Mouse (Mus musculus) limb, embryonic 15.5 days (tissue): ENCODE measurements around the gene Tmem160. TPM values are rescaled to one million over a fixed set of nuclear protein-coding genes. Genes with fewer than 3 reads are reported as not detected.

Source experiments
- ATAC-seq: fragments of 200-750 bp; cut with Nextera tagmentation; 2 replicates; pipeline ENCODE4 v1.8.0; 2017; ENCODE audit warnings: low read depth, moderate TSS enrichment; ENCODE audit not compliant: insufficient number of reproducible peaks, low FRiP score, low TSS enrichment
- H3K27ac ChIP-seq: fragments of 300-500 bp; sonication (generic); 2 replicates; pipeline ENCODE4 v1.5.1; 2015; ENCODE audit warnings: moderate library complexity, mild to moderate bottlenecking, inconsistent platforms
- H3K27me3 ChIP-seq: fragments of 300-500 bp; sonication (generic); 2 replicates; pipeline ENCODE4 v1.6.1; 2015; ENCODE audit warnings: inconsistent platforms
- H3K36me3 ChIP-seq: fragments of 300-500 bp; sonication (generic); 2 replicates; pipeline ENCODE4 v1.6.1; 2015; ENCODE audit warnings: inconsistent platforms
- H3K4me1 ChIP-seq: fragments of 300-500 bp; sonication (generic); 2 replicates; pipeline ENCODE4 v1.6.1; 2015; ENCODE audit warnings: inconsistent platforms
- H3K4me2 ChIP-seq: fragments of 300-500 bp; sonication (generic); 2 replicates; pipeline ENCODE4 v1.6.1; 2015; ENCODE audit warnings: mild to moderate bottlenecking, inconsistent platforms
- H3K4me3 ChIP-seq: fragments of 300-500 bp; sonication (generic); 2 replicates; pipeline ENCODE4 v1.5.1; 2015; ENCODE audit warnings: mild to moderate bottlenecking, inconsistent platforms
- H3K9ac ChIP-seq: fragments of 300-500 bp; sonication (generic); 2 replicates; pipeline ENCODE4 v1.6.1; 2015; ENCODE audit warnings: inconsistent platforms
- H3K9me3 ChIP-seq: fragments of 300-500 bp; sonication (generic); 2 replicates; pipeline ENCODE4 v1.6.1; 2016; ENCODE audit warnings: inconsistent platforms
- WGBS: fragments of 180-500 bp; shearing (Covaris S2); methylation state at CpG from one replicate; pipeline ENCODE4 v1.1.7; 2015; 5-methylcytosine and 5-hydroxymethylcytosine counted together
- polyA plus RNA-seq: library from polyadenylated mRNA; unstranded; fragments of >200 nt; fragmentation: Nextera tagmentation; extraction: Ambion mirVana; gene quantifications from 2 replicates; pipeline ENCODE4 v1.2.1, GENCODE M21; 2015

Tmem160 gene
- polyA plus RNA-seq, 1 experiment from 2014 or later, result 39.2 TPM

DNA sequence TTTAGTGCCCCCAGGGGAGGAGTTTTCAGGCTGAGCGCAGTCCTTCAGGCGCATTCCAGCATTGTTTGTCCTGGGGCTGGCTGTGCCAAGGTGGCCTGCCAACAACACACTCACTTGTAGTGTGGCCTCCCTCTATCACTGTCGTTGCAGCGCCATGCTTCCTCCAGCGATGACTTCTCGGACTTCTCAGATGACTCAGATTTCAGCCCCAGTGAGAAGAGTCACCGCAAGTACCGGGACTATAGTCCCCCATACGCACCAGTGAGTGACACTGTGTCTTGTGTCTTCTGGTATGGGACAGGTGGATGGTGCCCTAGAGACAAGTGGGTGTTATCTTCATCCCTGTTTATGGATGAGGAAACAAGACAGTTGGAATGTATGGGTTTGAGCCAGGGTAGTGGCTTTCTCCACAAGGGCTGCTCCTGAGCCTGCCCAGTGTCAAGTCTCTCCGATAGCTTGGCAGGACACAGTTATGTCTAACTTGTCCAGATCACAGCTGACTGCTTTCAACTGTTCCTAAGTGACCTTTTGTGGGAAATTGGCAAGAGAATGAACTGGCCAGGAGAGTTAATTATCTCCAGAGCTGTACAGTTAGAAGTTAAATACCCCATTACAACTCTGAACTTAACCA lies 35.3 kb upstream of the Tmem160 start:
- no peaks in the 10 kb centered on the region for H3K9me3 ChIP-seq
- no peak overlapping the region for H3K4me3 ChIP-seq
- H3K4me1 ChIP-seq, result peaks cover 6% of the 10 kb centered on the region; the same call in 1 of the 2 replicates
- no peak overlapping the region for H3K9ac ChIP-seq
- H3K4me2 ChIP-seq, result no peak overlapping the region
- H3K27ac ChIP-seq, result no peak overlapping the region
- WGBS, result 81% methylated on average over 10 of the region's 10 CpGs
- peaks cover 67% of the 10 kb centered on the region for H3K36me3 ChIP-seq
- H3K27me3 ChIP-seq, result no peaks in the 10 kb centered on the region
- ATAC-seq, result no peak

- Histone ChIP-seq H3K4me3 (no peak overlapping the region), H3K4me2 (no peak overlapping the region), H3K9me3 (no peaks in the 10 kb centered on the region), H3K4me1 (0 out of 2 replicates have a peak, but pooled peaks cover 2% of the 10 kb centered on the region), H3K9ac (no peak overlapping the region), H3K27ac (no peak overlapping the region), H3K27me3 (no peaks in the 10 kb centered on the region), H3K36me3 (peaks cover 78% of the 10 kb centered on the region)
- no peak for ATAC-seq
- 87% methylated on average over 5 of the region's 5 CpGs for WGBS
Observed at GRCm38 (mm10) chr7:16418713-16419112, 33.9 kb upstream of the Tmem160 start.

- no peak overlapping the region for H3K9ac ChIP-seq
- H3K4me1 ChIP-seq, result no peaks in the 10 kb centered on the region
- H3K27ac ChIP-seq, result no peak overlapping the region
- WGBS, result 88% methylated on average over 8 of the region's 8 CpGs
- no peak overlapping the region for H3K4me3 ChIP-seq
- no peaks in the 10 kb centered on the region for H3K27me3 ChIP-seq
- H3K9me3 ChIP-seq, result no peaks in the 10 kb centered on the region
- ATAC-seq, result no peak
- no peak overlapping the region for H3K4me2 ChIP-seq
- peaks cover 91% of the 10 kb centered on the region for H3K36me3 ChIP-seq
Observed at GRCm38 (mm10) chr7:16420493-16421118, 32.0 kb upstream of the Tmem160 start.

DNA sequence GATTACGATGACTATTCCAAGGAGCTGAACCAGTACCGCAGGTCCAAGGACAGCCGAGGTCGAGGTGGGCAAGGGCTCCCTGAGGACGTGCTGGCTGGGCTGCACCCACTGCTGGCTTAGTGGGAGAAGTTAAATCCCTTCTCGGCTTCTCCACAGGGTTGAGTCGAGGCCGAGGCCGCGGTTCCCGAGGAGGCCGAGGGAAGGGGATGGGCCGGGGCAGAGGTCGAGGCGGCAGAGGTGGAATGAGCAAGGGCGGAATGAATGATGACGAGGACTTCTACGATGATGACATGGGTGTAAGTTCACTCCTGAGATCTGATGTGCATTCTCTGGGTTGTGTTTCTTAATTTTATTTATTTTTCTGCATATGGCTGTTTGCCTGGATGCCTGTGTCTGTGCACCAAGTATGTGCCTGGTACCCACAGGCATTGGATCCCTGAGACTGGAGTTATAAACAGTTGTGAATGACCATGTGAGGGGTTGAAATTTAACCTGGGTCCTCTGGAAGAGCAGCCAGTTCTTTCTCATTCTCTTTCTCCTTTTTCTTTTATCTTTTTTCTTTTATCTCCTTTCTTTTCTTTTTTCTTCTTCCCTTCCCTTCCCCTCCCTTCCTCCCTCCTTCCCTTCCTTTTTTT lies 30.2 kb upstream of the Tmem160 start:
- H3K4me3 ChIP-seq, result no peak overlapping the region
- no peak overlapping the region for H3K4me2 ChIP-seq
- no peak overlapping the region for H3K9ac ChIP-seq
- H3K36me3 ChIP-seq, result peaks cover 97% of the 10 kb centered on the region
- H3K9me3 ChIP-seq, result no peaks in the 10 kb centered on the region
- 89% methylated on average over 18 of the region's 18 CpGs for whole genome bisulfite sequencing
- no peaks in the 10 kb centered on the region for H3K4me1 ChIP-seq
- no peaks in the 10 kb centered on the region for H3K27me3 ChIP-seq
- ATAC-seq, result no peak
- H3K27ac ChIP-seq, result no peak overlapping the region

- H3K9ac ChIP-seq, result no peak overlapping the region
- ATAC-seq, result no peak
- no peaks in the 10 kb centered on the region for H3K9me3 ChIP-seq
- H3K4me1 ChIP-seq, result no peaks in the 10 kb centered on the region
- H3K27me3 ChIP-seq, result no peaks in the 10 kb centered on the region
- peaks cover 97% of the 10 kb centered on the region for H3K36me3 ChIP-seq
- no peak overlapping the region for H3K4me2 ChIP-seq
- H3K27ac ChIP-seq, result no peak overlapping the region
- 90% methylated on average over 9 of the region's 9 CpGs for WGBS
- H3K4me3 ChIP-seq, result no peak overlapping the region
Observed at GRCm38 (mm10) chr7:16423731-16424130, 28.8 kb upstream of the Tmem160 start.

GRCm38 (mm10) chr7:16425721-16426120 lies 26.9 kb upstream of the Tmem160 start:
- 91% methylated on average over 10 of the region's 10 CpGs for WGBS
- ATAC-seq, result no peak
- H3K4me2 ChIP-seq, result no peak overlapping the region
- no peak overlapping the region for H3K4me3 ChIP-seq
- H3K9me3 ChIP-seq, result no peaks in the 10 kb centered on the region
- H3K36me3 ChIP-seq, result peaks cover 97% of the 10 kb centered on the region
- no peak overlapping the region for H3K9ac ChIP-seq
- no peak overlapping the region for H3K27ac ChIP-seq
- no peaks in the 10 kb centered on the region for H3K27me3 ChIP-seq
- H3K4me1 ChIP-seq, result no peaks in the 10 kb centered on the region

GRCm38 (mm10) chr7:16426129-16426729 lies 26.4 kb upstream of the Tmem160 start:
- no peak overlapping the region for H3K4me2 ChIP-seq
- H3K9me3 ChIP-seq, result no peaks in the 10 kb centered on the region
- WGBS, result 70% methylated on average over 4 of the region's 4 CpGs
- no peak overlapping the region for H3K4me3 ChIP-seq
- H3K27me3 ChIP-seq, result no peaks in the 10 kb centered on the region
- no peak for ATAC-seq
- H3K27ac ChIP-seq, result no peak overlapping the region
- H3K4me1 ChIP-seq, result no peaks in the 10 kb centered on the region
- H3K36me3 ChIP-seq, result peaks cover 97% of the 10 kb centered on the region
- no peak overlapping the region for H3K9ac ChIP-seq

- no peak overlapping the region for H3K27ac ChIP-seq
- H3K4me2 ChIP-seq, result no peak overlapping the region
- H3K27me3 ChIP-seq, result no peaks in the 10 kb centered on the region
- 74% methylated on average over 3 of the region's 3 CpGs for WGBS
- no peaks in the 10 kb centered on the region for H3K4me1 ChIP-seq
- H3K4me3 ChIP-seq, result no peak overlapping the region
- ATAC-seq, result no peak
- no peak overlapping the region for H3K9ac ChIP-seq
- no peaks in the 10 kb centered on the region for H3K9me3 ChIP-seq
- peaks cover 94% of the 10 kb centered on the region for H3K36me3 ChIP-seq
Observed at GRCm38 (mm10) chr7:16433352-16433971, 19.1 kb upstream of the Tmem160 start.

DNA sequence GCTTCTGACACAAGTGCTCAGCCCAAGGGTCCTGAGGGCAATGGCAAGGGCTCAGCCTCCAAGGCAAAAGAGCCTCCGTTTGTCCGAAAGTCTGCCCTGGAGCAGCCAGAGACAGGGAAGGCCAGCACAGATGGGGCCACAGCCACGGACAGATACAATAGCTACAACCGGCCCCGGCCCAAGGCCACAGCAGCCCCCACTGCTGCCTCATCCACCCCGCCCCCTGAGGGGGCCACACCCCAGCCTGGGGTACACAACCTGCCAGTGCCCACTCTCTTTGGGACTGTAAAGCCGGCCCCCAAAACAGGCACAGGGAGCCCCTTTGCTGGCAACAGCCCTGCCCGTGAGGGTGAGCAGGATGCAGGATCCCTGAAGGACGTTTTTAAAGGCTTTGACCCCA lies 17.5 kb upstream of the Tmem160 start:
- H3K4me2 ChIP-seq, result no peak overlapping the region
- H3K9ac ChIP-seq, result no peak overlapping the region
- 83% methylated on average over 9 of the region's 9 CpGs for WGBS
- no peaks in the 10 kb centered on the region for H3K9me3 ChIP-seq
- no peak for ATAC-seq
- peaks cover 78% of the 10 kb centered on the region for H3K36me3 ChIP-seq
- no peak overlapping the region for H3K27ac ChIP-seq
- H3K4me1 ChIP-seq, result no peaks in the 10 kb centered on the region
- no peaks in the 10 kb centered on the region for H3K27me3 ChIP-seq
- no peak overlapping the region for H3K4me3 ChIP-seq

- Histone ChIP-seq H3K9me3 (no peaks in the 10 kb centered on the region), H3K9ac (no peak overlapping the region), H3K27me3 (no peaks in the 10 kb centered on the region), H3K4me3 (no peak overlapping the region), H3K27ac (no peak overlapping the region), H3K36me3 (peaks cover 16% of the 10 kb centered on the region), H3K4me1 (0 out of 2 replicates have a peak, but pooled peaks cover 2% of the 10 kb centered on the region), H3K4me2 (no peak overlapping the region)
- no peak for ATAC-seq
Observed at GRCm38 (mm10) chr7:16441241-16441640, 11.3 kb upstream of the Tmem160 start.

DNA sequence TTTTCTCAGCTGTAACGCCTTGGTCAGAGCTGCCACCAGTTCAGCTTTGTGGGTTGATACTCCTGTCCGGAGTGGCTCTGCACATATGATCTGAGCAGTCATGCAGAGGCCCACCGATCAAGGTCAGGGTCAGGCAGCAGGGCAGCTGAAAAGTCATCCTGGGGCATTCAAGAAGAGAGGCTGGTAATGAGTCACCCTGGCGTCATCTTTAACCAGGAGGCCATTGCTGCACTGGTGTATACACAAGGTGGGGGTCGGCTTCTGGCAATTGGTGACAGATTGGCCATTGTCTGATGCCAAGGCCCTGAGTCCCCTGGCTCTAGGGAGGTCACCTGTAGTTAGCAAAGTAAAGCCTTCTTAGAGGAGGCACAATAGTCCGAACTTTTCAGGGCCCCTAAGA lies 923 bp upstream of the Tmem160 start:
- no peak overlapping the region for H3K9ac ChIP-seq
- 84% methylated on average over 6 of the region's 6 CpGs for WGBS
- ATAC-seq, result no peak

More for the DNA sequence above, 923 bp upstream of the Tmem160 start:
- Histone ChIP-seq H3K4me2 (no peak overlapping the region), H3K27ac (no peak overlapping the region), H3K36me3 (0 out of 2 replicates have a peak, but pooled peaks cover 3% of the 10 kb centered on the region), H3K4me3 (no peak overlapping the region), H3K9me3 (no peaks in the 10 kb centered on the region), H3K27me3 (no peaks in the 10 kb centered on the region), H3K4me1 (peaks cover 10% of the 10 kb centered on the region)
